Mouse (Mus musculus): ENCODE measurements around the gene Ccz1.

GRCm38 (mm10) chr5:143965586-143966345, 48.9 kb downstream of the Ccz1 start:
- TF ChIP-seq CTCF (IDR thresholded peaks at IDR 0.05; ENCODE audit: low read depth) (no peak), EP300 (IDR thresholded peaks at IDR 0.05; ENCODE audit: low read depth) (no peak)

All from liver, postnatal 0 days (tissue).